Mouse (Mus musculus) macrophage (primary cell): ENCODE data around the gene A630001G21Rik. TPM values are rescaled to one million over a fixed set of nuclear protein-coding genes. Genes with fewer than 3 reads are reported as not detected.
A peak's percentile ranks its signal among the peaks of the same experiment; 100 is the strongest.

Source experiments
- H3K27ac ChIP-seq: fragments of 350-480 bp; formaldehyde crosslinking; 2 replicates; pipeline ENCODE4 v1.9.0; 2021
- H3K36me3 ChIP-seq: fragments of 350-480 bp; formaldehyde crosslinking; 2 replicates; pipeline ENCODE4 v1.9.0; 2021; ENCODE audit errors: inconsistent target
- H3K4me3 ChIP-seq: fragments of 350-480 bp; formaldehyde crosslinking; 2 replicates; pipeline ENCODE4 v1.9.0; 2021; ENCODE audit errors: inconsistent target
- H3K79me2 ChIP-seq: fragments of 350-480 bp; formaldehyde crosslinking; 2 replicates; pipeline ENCODE4 v1.9.0; 2021; ENCODE audit errors: inconsistent target
- WGBS: methylation state at CpG from one replicate; pipeline ENCODE4 v1.1.7; 2026; ENCODE audit warnings: inconsistent platforms; ENCODE audit not compliant: missing documents; 5-methylcytosine and 5-hydroxymethylcytosine counted together
- polyA plus RNA-seq: library from polyadenylated mRNA; stranded (reverse); fragments of 250-400 nt; gene quantifications from 3 replicates; pipeline ENCODE4 v1.2.4, GENCODE M21; 2018; ENCODE audit warnings: inconsistent platforms

Gene A630001G21Rik
- polyA plus RNA-seq, 1 experiment from 2014 or later: 29.3 TPM

DNA sequence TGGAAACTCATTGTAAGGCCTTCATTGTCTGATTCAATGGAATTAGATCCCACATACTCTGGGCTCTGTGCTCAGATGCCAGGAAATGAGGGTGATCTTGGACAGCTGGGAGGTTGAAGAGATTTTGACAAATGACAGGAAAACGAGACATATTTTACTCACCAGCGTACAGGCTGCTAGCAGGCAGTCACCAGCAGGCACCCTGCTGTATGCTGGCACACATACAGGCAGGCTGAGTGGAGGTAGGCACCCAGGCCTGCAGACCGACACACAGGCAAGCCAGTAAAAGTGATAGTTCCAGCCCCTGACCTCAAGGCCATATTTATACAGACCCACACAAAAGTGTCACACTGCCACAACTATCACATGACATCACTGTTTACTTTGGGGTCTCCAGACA lies 82.8 kb downstream of the A630001G21Rik start:
- peaks cover 84% of the 10 kb centered on the region for H3K36me3 ChIP-seq
- H3K4me3 ChIP-seq: no peak overlapping the region
- H3K79me2 ChIP-seq: no peaks in the 10 kb centered on the region
- 93% methylated on average over 3 of the region's 3 CpGs for WGBS
- H3K27ac ChIP-seq: no peak overlapping the region

GRCm38 (mm10) chr1:85693280-85693679 lies 85.2 kb downstream of the A630001G21Rik start:
- H3K36me3 ChIP-seq: peaks cover 79% of the 10 kb centered on the region
- H3K4me3 ChIP-seq: no peak overlapping the region
- H3K79me2 ChIP-seq: no peaks in the 10 kb centered on the region
- no peak overlapping the region for H3K27ac ChIP-seq
- 97% methylated on average over 3 of the region's 3 CpGs for WGBS

DNA sequence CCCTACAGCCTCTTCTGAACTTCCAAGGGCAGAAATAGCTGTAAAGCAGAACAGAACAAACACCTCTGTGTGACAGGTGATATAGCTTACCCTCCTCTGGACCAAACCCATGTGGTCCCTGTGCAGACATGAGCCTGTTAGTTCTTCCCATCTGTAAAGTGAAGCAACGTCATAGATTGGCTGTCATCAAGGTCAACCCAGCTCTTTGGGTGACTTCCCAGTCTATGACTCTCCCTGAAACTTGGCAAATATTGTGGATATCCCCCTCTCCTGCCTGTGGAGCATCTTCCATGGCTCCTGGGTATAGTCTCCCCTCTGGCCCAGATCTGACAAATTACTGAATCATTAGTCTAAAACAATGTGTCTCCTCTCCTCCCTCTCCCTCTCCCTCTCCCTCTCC lies 86.2 kb downstream of the A630001G21Rik start:
- H3K79me2 ChIP-seq: no peaks in the 10 kb centered on the region
- WGBS: 100% methylated on average over 1 of the region's 1 CpGs

DNA sequence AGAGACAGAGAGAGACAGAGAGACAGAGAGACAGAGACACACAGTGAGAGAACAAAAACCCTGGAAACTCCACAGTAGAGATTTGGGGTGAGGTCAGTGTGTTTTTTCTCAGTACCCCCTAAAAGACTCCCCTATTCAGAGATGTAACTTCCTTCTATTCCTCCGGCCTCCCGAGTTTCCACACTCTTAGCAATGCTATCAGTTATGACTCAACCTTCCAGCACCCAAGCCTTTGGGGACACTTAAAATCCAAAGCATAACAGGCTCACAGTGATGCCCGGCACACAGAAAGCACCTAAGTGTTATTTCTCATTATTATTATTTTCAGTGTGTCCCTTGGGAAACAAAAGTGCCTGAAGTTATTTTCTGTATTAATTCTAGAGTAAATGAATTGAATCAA lies 87.9 kb downstream of the A630001G21Rik start:
- Histone ChIP-seq H3K36me3 (peaks cover 82% of the 10 kb centered on the region), H3K4me3 (no peak overlapping the region), H3K27ac (no peak overlapping the region), H3K79me2 (no peaks in the 10 kb centered on the region)
- 58% methylated on average over 3 of the region's 3 CpGs for WGBS

More for the DNA sequence above, 86.2 kb downstream of the A630001G21Rik start:
- Histone ChIP-seq H3K4me3 (no peak overlapping the region), H3K36me3 (peaks cover 85% of the 10 kb centered on the region), H3K27ac (no peak overlapping the region)

DNA sequence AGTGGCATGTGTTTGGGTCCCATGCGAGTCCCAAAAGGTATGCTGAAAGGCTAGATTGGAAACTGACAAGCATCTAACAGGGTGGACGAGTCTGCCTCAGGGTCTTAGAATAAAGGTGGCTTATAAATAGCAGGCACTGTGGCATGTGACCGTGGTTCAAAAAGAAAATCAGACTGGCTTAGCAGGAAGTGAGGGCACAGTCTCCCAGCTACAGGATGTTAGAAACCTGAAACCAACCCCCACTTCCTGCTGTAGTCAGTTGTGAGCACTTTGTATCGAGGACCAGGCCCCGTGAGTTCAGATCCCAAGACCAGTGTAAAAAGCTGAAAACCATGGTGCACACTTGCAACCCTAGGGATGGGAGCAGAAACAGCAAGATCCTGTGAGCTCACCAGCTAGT lies 91.1 kb downstream of the A630001G21Rik start:
- Histone ChIP-seq H3K79me2 (no peaks in the 10 kb centered on the region), H3K4me3 (no peak overlapping the region), H3K36me3 (peaks cover 87% of the 10 kb centered on the region), H3K27ac (peak overlapping the region; percentile 14; the same call in 1 of the 2 replicates)
- WGBS: 14% methylated on average over 5 of the region's 5 CpGs

DNA sequence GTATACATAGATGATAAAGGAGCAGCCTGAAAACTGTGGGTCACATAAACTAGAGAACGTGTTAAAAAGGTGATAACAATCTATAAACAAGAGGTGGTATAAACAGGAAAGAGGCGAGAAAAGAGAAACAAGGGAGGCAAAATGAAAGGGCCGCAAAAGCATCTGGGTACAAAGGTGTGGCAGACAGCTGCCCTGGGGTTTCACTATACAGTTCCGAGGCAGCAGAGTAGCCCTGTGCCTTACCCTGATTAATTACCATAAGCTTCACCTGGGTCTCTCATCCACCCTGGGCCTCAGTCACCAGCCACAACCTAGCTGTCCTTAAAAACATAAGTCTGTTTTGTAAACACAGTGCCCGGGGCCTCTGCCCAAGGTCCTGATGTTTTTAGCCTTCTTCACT lies 91.8 kb downstream of the A630001G21Rik start:
- H3K27ac ChIP-seq: no peak overlapping the region
- no peaks in the 10 kb centered on the region for H3K79me2 ChIP-seq
- 87% methylated on average over 5 of the region's 5 CpGs for WGBS
- H3K4me3 ChIP-seq: no peak overlapping the region
- H3K36me3 ChIP-seq: peaks cover 87% of the 10 kb centered on the region

GRCm38 (mm10) chr1:85680226-85680625 lies 98.2 kb downstream of the A630001G21Rik start:
- no peak overlapping the region for H3K4me3 ChIP-seq
- H3K27ac ChIP-seq: no peak overlapping the region
- 94% methylated on average over 3 of the region's 4 CpGs for WGBS
- H3K36me3 ChIP-seq: peaks cover 95% of the 10 kb centered on the region
- H3K79me2 ChIP-seq: no peaks in the 10 kb centered on the region

Other genes starting within 250 kb of the A630001G21Rik start
- not detected in 3 replicates for gene G530012D18Rik, start 203.0 kb downstream of the A630001G21Rik start, polyA plus RNA-seq
- gene Sp110, start 179.8 kb downstream of the A630001G21Rik start, polyA plus RNA-seq: 64.5 to 147 TPM (median 125 TPM) in 3 replicates
- 29.2 to 96.4 TPM (median 60.3 TPM) in 3 replicates for gene Sp140, start 178.3 kb downstream of the A630001G21Rik start, polyA plus RNA-seq
- 173 to 365 TPM (median 347 TPM) in 3 replicates for gene Sp100, start 128.7 kb downstream of the A630001G21Rik start, polyA plus RNA-seq
- 120 to 143 TPM (median 143 TPM) in 3 replicates for gene Cab39, start 14.8 kb upstream of the A630001G21Rik start, polyA plus RNA-seq
- 124 to 253 TPM (median 156 TPM) in 3 replicates for gene Itm2c, start 115.6 kb upstream of the A630001G21Rik start, polyA plus RNA-seq
- gene 4933407L21Rik, start 149.8 kb upstream of the A630001G21Rik start, polyA plus RNA-seq: not detected in 3 replicates
- 0.06 to 0.75 TPM (median 0.22 TPM) in 3 replicates for gene Gpr55, start 182.4 kb upstream of the A630001G21Rik start, polyA plus RNA-seq
- gene Spata3, start 238.2 kb upstream of the A630001G21Rik start, polyA plus RNA-seq: not detected in 3 replicates